In the genomic region with DNA sequence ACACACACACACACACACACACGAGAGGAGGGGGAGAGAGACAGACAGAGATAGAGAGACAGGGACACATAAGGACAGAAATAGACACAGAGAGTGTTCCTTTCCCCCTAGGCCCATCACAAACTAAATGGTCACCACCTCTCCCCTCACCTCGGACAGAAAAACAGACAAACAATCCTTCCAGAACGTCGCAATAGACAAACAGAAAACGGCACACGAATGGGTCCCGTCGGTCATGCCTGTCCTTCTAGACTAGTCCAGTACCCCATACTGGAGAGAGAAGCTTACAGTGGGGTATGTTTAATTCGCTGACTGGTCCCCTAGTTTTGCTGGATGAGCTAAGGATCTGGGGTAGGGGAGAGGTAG, we compare ENCODE assay signal across 8 mouse cellular contexts. TPM values are rescaled to one million over a fixed set of nuclear protein-coding genes. Genes with fewer than 3 reads are reported as not detected.
DNase-seq lines count a peak whose midpoint lies in the region; TF ChIP-seq lines count a peak whose summit lies in the region.

No protein-coding gene starts in this region.

- peak; percentile 33 for DNase-seq in heart, adult 8-10 months (ENCODE audit: low spot score)
- no peak for DNase-seq in heart, postnatal 25 days (ENCODE audit: low spot score)
- DNase-seq in hindbrain, embryonic 10.5 days (ENCODE audit: low spot score) = no peak
- no peak for DNase-seq in midbrain, embryonic 10.5 days (ENCODE audit: low spot score)
- no peak for DNase-seq in frontal cortex, postnatal 25 days (ENCODE audit: low spot score in 2 of 2)
- no peak for DNase-seq in urinary bladder, postnatal 14 days (ENCODE audit: low spot score)
- DNase-seq in adrenal gland, adult 8-10 months = no peak

- TF ChIP-seq POLR2A in ES-Bruce4 (IDR thresholded peaks at IDR 0.05; ENCODE audit: insufficient read depth, low read length) = no peak

- no peak overlapping the region for H3K27ac ChIP-seq in ES-Bruce4 (ENCODE audit: insufficient read depth, low read length)
- H3K27ac ChIP-seq in hindbrain, embryonic 10.5 days = peak overlapping the region; percentile 93
- peak overlapping the region; percentile 87 for H3K27ac ChIP-seq in midbrain, embryonic 10.5 days (replicated peaks)

- H3K9me3 ChIP-seq in ES-Bruce4 (replicated peaks; ENCODE audit: control insufficient read depth, insufficient read depth, low read length, poor library complexity, severe bottlenecking) = no peaks in the 10 kb centered on the region
- no peaks in the 10 kb centered on the region for H3K9me3 ChIP-seq in hindbrain, embryonic 10.5 days
- no peaks in the 10 kb centered on the region for H3K9me3 ChIP-seq in midbrain, embryonic 10.5 days (replicated peaks)

- intact Hi-C loops in heart, postnatal 25 days (cut with DNase I) = loop anchor here (2.0 to 10.0 kb wide), 7 partner anchors 53 to 1469 kb away; no protein-coding TSS in a partner anchor

- H3K27me3 ChIP-seq in ES-Bruce4 (ENCODE audit: control insufficient read depth, insufficient read depth, low read length, poor library complexity, severe bottlenecking) = no peaks in the 10 kb centered on the region
- peaks cover 16% of the 10 kb centered on the region for H3K27me3 ChIP-seq in hindbrain, embryonic 10.5 days (ENCODE audit: insufficient read depth, poor library complexity, severe bottlenecking)
- peaks cover 62% of the 10 kb centered on the region for H3K27me3 ChIP-seq in midbrain, embryonic 10.5 days (ENCODE audit: low read depth, poor library complexity, severe bottlenecking)

- no peaks in the 10 kb centered on the region for H3K36me3 ChIP-seq in ES-Bruce4 (ENCODE audit: control insufficient read depth, insufficient read depth, low read length, poor library complexity, severe bottlenecking)
- H3K36me3 ChIP-seq in hindbrain, embryonic 10.5 days = peaks cover 16% of the 10 kb centered on the region
- H3K36me3 ChIP-seq in midbrain, embryonic 10.5 days = peaks cover 15% of the 10 kb centered on the region

- 0% methylated on average over 9 of the region's 9 CpGs for WGBS in hindbrain, embryonic 10.5 days
- 1% methylated on average over 9 of the region's 9 CpGs for WGBS in midbrain, embryonic 10.5 days

- no peak for TF ChIP-seq CTCF in ES-Bruce4 (IDR thresholded peaks at IDR 0.05; ENCODE audit: low read depth, low read length)

- TF ChIP-seq EP300 in ES-Bruce4 (IDR thresholded peaks at IDR 0.05; ENCODE audit: insufficient read depth, low read depth, low read length) = no peak

- H3K4me1 ChIP-seq in ES-Bruce4 (ENCODE audit: control insufficient read depth, insufficient read depth, low read length) = no peaks in the 10 kb centered on the region
- peaks cover 69% of the 10 kb centered on the region for H3K4me1 ChIP-seq in hindbrain, embryonic 10.5 days (replicated peaks)
- peaks cover 55% of the 10 kb centered on the region for H3K4me1 ChIP-seq in midbrain, embryonic 10.5 days

- peak overlapping the region; percentile 34 for H3K9ac ChIP-seq in ES-Bruce4 (ENCODE audit: low read depth, poor library complexity, severe bottlenecking)

- peak overlapping the region; percentile 70 for H3K4me3 ChIP-seq in ES-Bruce4 (ENCODE audit: low read depth, low read length)
- peak overlapping the region; percentile 80 for H3K4me3 ChIP-seq in hindbrain, embryonic 10.5 days
- peak overlapping the region; percentile 79 for H3K4me3 ChIP-seq in midbrain, embryonic 10.5 days

RNA-seq across cellular contexts. Expression of gene Epha4, which starts 0.9 kb away (rescaled TPM):
- total RNA-seq in heart, adult 8-10 months (2022) = 10 to 100 TPM; 28.3 to 42.7 (median 36.0) TPM
- total RNA-seq in heart, postnatal 25 days (2021) = 10 to 100 TPM; 27.4 to 28.7 TPM
- 7.6 and 8.5 TPM in 2 replicates for polyA plus RNA-seq in ES-Bruce4 (2011; ENCODE audit: insufficient read depth, insufficient read length, low read depth, missing spikeins)
- polyA plus RNA-seq in hindbrain, embryonic 10.5 days (2016; fragmentation: Nextera tagmentation; extraction: Ambion mirVana) = 25.4 and 30.4 TPM in 2 replicates
- 17.1 and 22.9 TPM in 2 replicates for polyA plus RNA-seq in midbrain, embryonic 10.5 days (2016; fragmentation: Nextera tagmentation; extraction: Ambion mirVana)
- 1 to 10 TPM; 2.9 to 4.0 (median 3.4) TPM for total RNA-seq in adrenal gland, adult 8-10 months (2022)

Comparison
In these comparisons a context has a peak if more than half of its experiments do, and no peak if none do; other contexts are left out.
1. RNA of gene Epha4, which starts 0.9 kb away (total RNA-seq): 28.3 to 42.7 TPM in heart, adult 8-10 months and 27.4 to 28.7 TPM in heart, postnatal 25 days; 2.9 to 4.0 TPM in adrenal gland, adult 8-10 months; every median in the first group is over 4 times any median in the second.
2. Peak in every context shown above with its lines, with median percentiles within 50 percentile points of each other: H3K4me3 ChIP-seq.